8 mouse cellular contexts compared by ENCODE assay signal in genomic region chr13:34345128-34346085, GRCm38 (mm10). TPM values are rescaled to one million over a fixed set of nuclear protein-coding genes. Genes with fewer than 3 reads are reported as not detected.
DNase-seq lines count a peak whose midpoint lies in the region; ATAC-seq and TF ChIP-seq lines count a peak whose summit lies in the region.

Gene Slc22a23, minus strand, starts transcription at chr13:34345182.

- TF ChIP-seq POLR2A in brain, embryonic 14.5 days (IDR thresholded peaks at IDR 0.05; ENCODE audit: borderline replicate concordance, extremely low read depth, insufficient read depth, insufficient read length, poor library complexity, severe bottlenecking): peak; percentile 93
- no peak for TF ChIP-seq POLR2A in testis, adult 2 months (IDR thresholded peaks at IDR 0.05; ENCODE audit: control insufficient read depth, low read depth, low read length)

- H3K4me3 ChIP-seq in erythroblast, embryonic 14.5 days (replicated peaks): peak within 1 kb of the TSS; percentile 68
- peak within 1 kb of the TSS; percentile 84 for H3K4me3 ChIP-seq in heart, embryonic 12.5 days
- H3K4me3 ChIP-seq in kidney, postnatal 0 days (replicated peaks; ENCODE audit: low read depth, low read length): peak within 1 kb of the TSS; percentile 78
- peak within 1 kb of the TSS; percentile 80 to 97 for H3K4me3 ChIP-seq in liver, embryonic 14.5 days (ENCODE audit: insufficient read depth in 1 of 2, low read depth in 2 of 2, low read length in 2 of 2)
- H3K4me3 ChIP-seq in neural tube, embryonic 13.5 days: peak within 1 kb of the TSS; percentile 94
- H3K4me3 ChIP-seq in testis, adult 2 months (ENCODE audit: control insufficient read depth, low read depth, low read length): peak within 1 kb of the TSS; percentile 50

- 0 out of 2 replicates have a peak, but pooled peaks have one; percentile 28 for TF ChIP-seq EP300 in liver, embryonic 14.5 days (IDR thresholded peaks at IDR 0.05; ENCODE audit: low read depth)

- H3K4me2 ChIP-seq in heart, embryonic 12.5 days: peak within 1 kb of the TSS; percentile 94
- H3K4me2 ChIP-seq in kidney, postnatal 0 days (ENCODE audit: low read length): peak within 1 kb of the TSS; percentile 90
- H3K4me2 ChIP-seq in liver, embryonic 14.5 days (ENCODE audit: low read depth): peak within 1 kb of the TSS; percentile 82
- peak within 1 kb of the TSS; percentile 88 for H3K4me2 ChIP-seq in neural tube, embryonic 13.5 days

- H3K27me3 ChIP-seq in erythroblast, embryonic 14.5 days (ENCODE audit: control insufficient read depth): no peaks in the 10 kb centered on the region
- H3K27me3 ChIP-seq in heart, embryonic 12.5 days (replicated peaks): no peaks in the 10 kb centered on the region
- no peaks in the 10 kb centered on the region for H3K27me3 ChIP-seq in kidney, postnatal 0 days (ENCODE audit: insufficient read depth, low read length)
- no peaks in the 10 kb centered on the region for H3K27me3 ChIP-seq in liver, embryonic 14.5 days (ENCODE audit: control insufficient read depth, insufficient read depth, low read length)
- no peaks in the 10 kb centered on the region for H3K27me3 ChIP-seq in neural tube, embryonic 13.5 days
- H3K27me3 ChIP-seq in testis, adult 2 months (ENCODE audit: control insufficient read depth, insufficient read depth, low read length): no peaks in the 10 kb centered on the region

- peak; percentile 86 for ATAC-seq in heart, embryonic 12.5 days (ENCODE audit: insufficient number of reproducible peaks, low FRiP score)
- ATAC-seq in kidney, postnatal 0 days (replicated peaks; ENCODE audit: low FRiP score, low read depth): peak; percentile 84
- ATAC-seq in liver, embryonic 14.5 days (ENCODE audit: insufficient read depth): peak; percentile 72
- ATAC-seq in neural tube, embryonic 13.5 days (ENCODE audit: low read depth): peak; percentile 81

- peak; percentile 61 for DNase-seq in A20 (ENCODE audit: low read depth, low spot score)
- peak; percentile 88 for DNase-seq in brain, embryonic 14.5 days (ENCODE audit: low read depth)
- DNase-seq in kidney, postnatal 0 days (ENCODE audit: low spot score): peak; percentile 59
- DNase-seq in liver, embryonic 14.5 days (ENCODE audit: low read depth in 3 of 3, low spot score in 3 of 3): peak; percentile 65 to 70 (median 68)

- peaks cover 68% of the 10 kb centered on the region for H3K4me1 ChIP-seq in erythroblast, embryonic 14.5 days (ENCODE audit: control insufficient read depth)
- peaks cover 35% of the 10 kb centered on the region for H3K4me1 ChIP-seq in heart, embryonic 12.5 days (replicated peaks)
- H3K4me1 ChIP-seq in kidney, postnatal 0 days (replicated peaks; ENCODE audit: insufficient read depth, low read length): peaks cover 16% of the 10 kb centered on the region
- peaks cover 49 to 54% of the 10 kb centered on the region in 2 experiments for H3K4me1 ChIP-seq in liver, embryonic 14.5 days (replicated peaks; ENCODE audit: control insufficient read depth in 2 of 2, insufficient read depth in 2 of 2, low read length in 1 of 2)
- peaks cover 48% of the 10 kb centered on the region for H3K4me1 ChIP-seq in neural tube, embryonic 13.5 days (replicated peaks)
- peaks cover 12% of the 10 kb centered on the region for H3K4me1 ChIP-seq in testis, adult 2 months (ENCODE audit: control insufficient read depth, insufficient read depth, low read length)

- peak; percentile 58 for TF ChIP-seq CTCF in brain, embryonic 14.5 days (IDR thresholded peaks at IDR 0.05; ENCODE audit: borderline replicate concordance, extremely low read depth, insufficient read depth, insufficient read length)
- peak; percentile 65 for TF ChIP-seq CTCF in kidney, postnatal 0 days (IDR thresholded peaks at IDR 0.05; ENCODE audit: low read depth)
- peak; percentile 79 for TF ChIP-seq CTCF in liver, embryonic 14.5 days (IDR thresholded peaks at IDR 0.05; ENCODE audit: low read depth)
- TF ChIP-seq CTCF in testis, adult 2 months (IDR thresholded peaks at IDR 0.05; ENCODE audit: control insufficient read depth, insufficient read depth, insufficient replicate concordance, low read depth, low read length): no peak

- WGBS in heart, embryonic 12.5 days: 1% methylated on average over 48 of the region's 69 CpGs
- WGBS in kidney, postnatal 0 days: 8% methylated on average over 38 of the region's 69 CpGs
- WGBS in liver, embryonic 14.5 days (ENCODE audit: insufficient replicate concordance): 2% methylated on average over 57 of the region's 69 CpGs
- 1% methylated on average over 54 of the region's 69 CpGs for WGBS in neural tube, embryonic 13.5 days

- H3K9ac ChIP-seq in heart, embryonic 12.5 days: peak within 1 kb of the TSS; percentile 94
- H3K9ac ChIP-seq in kidney, postnatal 0 days (ENCODE audit: low read depth, low read length): peak within 1 kb of the TSS; percentile 81
- peak within 1 kb of the TSS; percentile 99 for H3K9ac ChIP-seq in liver, embryonic 14.5 days (replicated peaks)
- peak within 1 kb of the TSS; percentile 98 for H3K9ac ChIP-seq in neural tube, embryonic 13.5 days

- H3K27ac ChIP-seq in heart, embryonic 12.5 days (ENCODE audit: poor library complexity, severe bottlenecking): peak within 1 kb of the TSS; percentile 70
- no peak within 1 kb of the TSS; the same call in 1 of the 2 replicates for H3K27ac ChIP-seq in kidney, postnatal 0 days
- peak within 1 kb of the TSS; percentile 85 for H3K27ac ChIP-seq in liver, embryonic 14.5 days
- peak within 1 kb of the TSS; percentile 90 for H3K27ac ChIP-seq in neural tube, embryonic 13.5 days (replicated peaks)
- no peak within 1 kb of the TSS for H3K27ac ChIP-seq in testis, adult 2 months (ENCODE audit: control insufficient read depth, insufficient read depth, low read depth, low read length)

- peaks cover 38% of the 10 kb centered on the region for H3K36me3 ChIP-seq in erythroblast, embryonic 14.5 days (ENCODE audit: control insufficient read depth)
- no peaks in the 10 kb centered on the region for H3K36me3 ChIP-seq in heart, embryonic 12.5 days
- H3K36me3 ChIP-seq in kidney, postnatal 0 days (ENCODE audit: insufficient read depth, low read length): no peaks in the 10 kb centered on the region
- H3K36me3 ChIP-seq in liver, embryonic 14.5 days (replicated peaks; ENCODE audit: control insufficient read depth, insufficient read depth, low read depth): peaks cover 18% of the 10 kb centered on the region
- H3K36me3 ChIP-seq in neural tube, embryonic 13.5 days: no peaks in the 10 kb centered on the region
- H3K36me3 ChIP-seq in testis, adult 2 months (ENCODE audit: control insufficient read depth, insufficient read depth, low read length): no peaks in the 10 kb centered on the region

- no peaks in the 10 kb centered on the region for H3K9me3 ChIP-seq in erythroblast, embryonic 14.5 days (ENCODE audit: control insufficient read depth, low read length)
- no peaks in the 10 kb centered on the region for H3K9me3 ChIP-seq in heart, embryonic 12.5 days (replicated peaks)
- H3K9me3 ChIP-seq in kidney, postnatal 0 days (replicated peaks; ENCODE audit: low read length): no peaks in the 10 kb centered on the region
- no peaks in the 10 kb centered on the region for H3K9me3 ChIP-seq in liver, embryonic 14.5 days (ENCODE audit: control insufficient read depth, low read length)
- no peaks in the 10 kb centered on the region for H3K9me3 ChIP-seq in neural tube, embryonic 13.5 days

RNA-seq across cellular contexts. Expression of gene Slc22a23, which starts in this region (rescaled TPM):
- 67.8 and 87.6 TPM in 2 replicates for polyA plus RNA-seq in brain, embryonic 14.5 days (2012; rRNA removed)
- 9.2 and 14.3 TPM in 2 replicates for polyA plus RNA-seq in erythroblast, embryonic 14.5 days (2012)
- 10.0 and 11.0 TPM in 2 replicates for polyA plus RNA-seq in heart, embryonic 12.5 days (2016; fragmentation: Nextera tagmentation; extraction: Ambion mirVana)
- polyA plus RNA-seq in kidney, postnatal 0 days (2015; fragmentation: Nextera tagmentation; extraction: Ambion mirVana): 4.3 TPM in 2 replicates
- 21.4 and 24.4 TPM in 2 replicates for polyA plus RNA-seq in liver, embryonic 14.5 days (2012; rRNA removed)
- polyA plus RNA-seq in liver, embryonic 14.5 days (2014; fragmentation: Nextera tagmentation; extraction: Ambion mirVana): 9.3 and 11.9 TPM in 2 replicates
- polyA plus RNA-seq in neural tube, embryonic 13.5 days (2015; fragmentation: Nextera tagmentation; extraction: Ambion mirVana): 13.4 TPM in 2 replicates
- 6.8 and 7.4 TPM in 2 replicates for polyA plus RNA-seq in testis, adult 2 months (2012; rRNA removed)

Comparison
In these comparisons a context has a peak if more than half of its experiments do, and no peak if none do; other contexts are left out.
1. H3K27ac ChIP-seq: peak in heart, embryonic 12.5 days (single experiment), liver, embryonic 14.5 days (single experiment) and neural tube, embryonic 13.5 days (single experiment); none in kidney, postnatal 0 days (single experiment) and testis, adult 2 months (single experiment).
2. Peak in every context shown above with its lines, with median percentiles within 50 percentile points of each other: DNase-seq, H3K4me3 ChIP-seq, ATAC-seq, H3K4me2 ChIP-seq and H3K9ac ChIP-seq.